Mouse (Mus musculus): Measurements from ENCODE around the gene Olfr60. TPM values are rescaled to one million over a fixed set of nuclear protein-coding genes. Genes with fewer than 3 reads are reported as not detected.

Gene Olfr60
- 0.36 and 1.6 TPM in 2 replicates for polyA plus RNA-seq (2012; rRNA removed)

GRCm38 (mm10) chr7:140361571-140361970, at the start of gene Olfr60:
TSS of gene Olfr60 (minus strand) at chr7:140361671.
- Histone ChIP-seq H3K27me3 (ENCODE audit: control insufficient read depth, insufficient read depth, low read length) (no peaks in the 10 kb centered on the region), H3K4me1 (ENCODE audit: control insufficient read depth, insufficient read depth, insufficient read length, low read length) (no peaks in the 10 kb centered on the region), H3K27ac (ENCODE audit: insufficient read depth, low read depth, low read length) (no peak within 1 kb of the TSS), H3K4me3 (ENCODE audit: low read depth, low read length) (no peak within 1 kb of the TSS), H3K36me3 (ENCODE audit: control insufficient read depth, insufficient read depth, low read length) (no peaks in the 10 kb centered on the region)
- WGBS: 67% methylated on average over 3 of the region's 3 CpGs
- no peak for TF ChIP-seq POLR2A (IDR thresholded peaks at IDR 0.05; ENCODE audit: low read depth, low read length)
- no peak for TF ChIP-seq CTCF (IDR thresholded peaks at IDR 0.05; ENCODE audit: extremely low read depth, insufficient read length, insufficient replicate concordance, low read depth, low read length)

DNA sequence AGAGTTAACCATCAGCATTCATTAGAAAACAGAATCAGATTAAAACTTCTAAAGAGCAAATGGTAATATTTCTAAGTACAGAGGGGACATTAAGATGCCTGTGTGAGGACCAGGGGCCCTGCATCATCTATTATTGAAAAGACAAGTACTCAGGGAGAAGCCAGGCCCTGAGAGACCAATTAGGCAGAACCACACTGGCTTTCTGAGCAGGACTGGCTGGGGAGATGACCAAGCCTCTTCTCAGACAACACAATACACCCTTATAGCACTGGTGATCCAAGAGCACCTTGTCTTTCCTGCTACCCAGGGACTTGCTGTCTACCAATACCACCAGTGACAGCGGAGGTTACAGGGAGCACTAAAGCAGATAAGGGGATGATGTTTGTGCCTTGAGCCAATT, 41.3 kb upstream of the Olfr60 start, which contains the start of gene Olfr531:
Olfr531 (minus strand) TSS at position 101 of the 400 bp plus-strand sequence.
- 76% methylated on average over 1 of the region's 1 CpGs for WGBS
- H3K36me3 ChIP-seq (ENCODE audit: control insufficient read depth, insufficient read depth, low read length): no peaks in the 10 kb centered on the region
- no peaks in the 10 kb centered on the region for H3K4me1 ChIP-seq (ENCODE audit: control insufficient read depth, insufficient read depth, insufficient read length, low read length)
- no peak for TF ChIP-seq POLR2A (IDR thresholded peaks at IDR 0.05; ENCODE audit: low read depth, low read length)
- H3K4me3 ChIP-seq (ENCODE audit: low read depth, low read length): no peak within 1 kb of the TSS
- no peak within 1 kb of the TSS for H3K27ac ChIP-seq (ENCODE audit: insufficient read depth, low read depth, low read length)
- H3K27me3 ChIP-seq (ENCODE audit: control insufficient read depth, insufficient read depth, low read length): no peaks in the 10 kb centered on the region

GRCm38 (mm10) chr7:140376911-140377310, 15.4 kb upstream of the Olfr60 start:
- Histone ChIP-seq H3K4me1 (ENCODE audit: control insufficient read depth, insufficient read depth, insufficient read length, low read length) (no peaks in the 10 kb centered on the region), H3K27ac (ENCODE audit: insufficient read depth, low read depth, low read length) (peak overlapping the region; percentile 53; the same call in 1 of the 2 replicates), H3K36me3 (ENCODE audit: control insufficient read depth, insufficient read depth, low read length) (no peaks in the 10 kb centered on the region), H3K4me3 (ENCODE audit: low read depth, low read length) (no peak overlapping the region), H3K27me3 (ENCODE audit: control insufficient read depth, insufficient read depth, low read length) (no peaks in the 10 kb centered on the region)
- 90% methylated on average over 2 of the region's 2 CpGs for WGBS
- no peak for TF ChIP-seq CTCF (IDR thresholded peaks at IDR 0.05; ENCODE audit: extremely low read depth, insufficient read length, insufficient replicate concordance, low read depth, low read length)
- TF ChIP-seq POLR2A (IDR thresholded peaks at IDR 0.05; ENCODE audit: low read depth, low read length): no peak

DNA sequence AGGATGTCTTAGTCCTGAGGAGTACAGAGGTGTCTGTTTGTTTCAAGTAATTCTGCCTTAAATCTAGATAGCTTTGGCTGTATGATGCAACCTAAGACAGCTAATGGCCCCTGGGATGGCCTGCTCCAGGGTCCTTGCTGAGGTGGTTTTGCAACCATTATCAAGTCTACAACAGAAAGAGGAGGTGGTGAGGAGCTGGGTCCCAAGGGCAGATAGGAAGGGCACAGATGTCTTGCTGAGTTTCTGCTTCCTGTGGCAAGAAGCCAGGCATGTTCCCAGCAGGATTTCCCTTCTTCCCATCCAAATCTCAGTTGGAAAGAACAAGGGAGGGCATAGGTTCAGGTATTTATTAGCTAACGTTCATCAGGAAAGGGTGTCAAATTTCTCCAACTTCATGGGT, 14.8 kb upstream of the Olfr60 start, which contains the start of gene Olfr530:
Olfr530 (minus strand) TSS at position 101 of the 400 bp plus-strand sequence.
- WGBS: 22% methylated on average over 1 of the region's 1 CpGs

GRCm38 (mm10) chr7:140374300-140374699, 12.8 kb upstream of the Olfr60 start:
- WGBS: 65% methylated on average over 4 of the region's 4 CpGs
- H3K27me3 ChIP-seq (ENCODE audit: control insufficient read depth, insufficient read depth, low read length): no peaks in the 10 kb centered on the region
- H3K4me3 ChIP-seq (ENCODE audit: low read depth, low read length): no peak overlapping the region
- no peak overlapping the region; the same call in 1 of the 2 replicates for H3K27ac ChIP-seq (ENCODE audit: insufficient read depth, low read depth, low read length)
- no peaks in the 10 kb centered on the region for H3K4me1 ChIP-seq (ENCODE audit: control insufficient read depth, insufficient read depth, insufficient read length, low read length)
- H3K36me3 ChIP-seq (ENCODE audit: control insufficient read depth, insufficient read depth, low read length): no peaks in the 10 kb centered on the region
- TF ChIP-seq POLR2A (IDR thresholded peaks at IDR 0.05; ENCODE audit: low read depth, low read length) (no peak), CTCF (IDR thresholded peaks at IDR 0.05; ENCODE audit: extremely low read depth, insufficient read length, insufficient replicate concordance, low read depth, low read length) (no peak)

More for the DNA sequence above, 14.8 kb upstream of the Olfr60 start, which contains the start of gene Olfr530:
- no peaks in the 10 kb centered on the region for H3K27me3 ChIP-seq (ENCODE audit: control insufficient read depth, insufficient read depth, low read length)
- H3K4me1 ChIP-seq (ENCODE audit: control insufficient read depth, insufficient read depth, insufficient read length, low read length): no peaks in the 10 kb centered on the region
- H3K27ac ChIP-seq (ENCODE audit: insufficient read depth, low read depth, low read length): peak within 1 kb of the TSS; percentile 53; the same call in 1 of the 2 replicates
- TF ChIP-seq POLR2A (IDR thresholded peaks at IDR 0.05; ENCODE audit: low read depth, low read length) (no peak), CTCF (IDR thresholded peaks at IDR 0.05; ENCODE audit: extremely low read depth, insufficient read length, insufficient replicate concordance, low read depth, low read length) (no peak)
- no peaks in the 10 kb centered on the region for H3K36me3 ChIP-seq (ENCODE audit: control insufficient read depth, insufficient read depth, low read length)
- no peak within 1 kb of the TSS for H3K4me3 ChIP-seq (ENCODE audit: low read depth, low read length)

DNA sequence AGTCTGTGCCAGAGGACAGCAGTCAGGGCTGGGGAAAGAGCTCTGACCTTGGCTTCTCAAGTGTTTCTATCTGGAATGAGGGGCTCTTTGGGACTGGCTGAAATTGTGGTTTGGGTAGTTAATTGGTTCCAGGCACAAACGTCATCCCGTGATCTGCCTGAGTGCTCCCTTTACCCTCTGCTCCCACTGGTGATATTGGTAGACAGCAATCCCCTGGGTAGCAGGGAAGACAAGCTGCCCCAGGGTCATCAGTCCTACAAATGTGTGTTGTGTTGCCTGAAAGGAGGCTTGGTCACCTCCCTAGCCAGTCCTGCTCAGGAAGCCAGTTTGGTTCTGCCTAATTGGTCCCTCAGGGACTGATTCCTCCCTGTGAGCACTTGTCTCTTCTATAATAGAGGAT, 27.8 kb downstream of the Olfr60 start, which contains the start of gene Olfr527:
Olfr527 (plus strand) TSS at position 301 of the 400 bp plus-strand sequence.
- 93% methylated on average over 2 of the region's 2 CpGs for WGBS
- Histone ChIP-seq H3K4me3 (ENCODE audit: low read depth, low read length) (no peak within 1 kb of the TSS), H3K4me1 (ENCODE audit: control insufficient read depth, insufficient read depth, insufficient read length, low read length) (no peaks in the 10 kb centered on the region), H3K27me3 (ENCODE audit: control insufficient read depth, insufficient read depth, low read length) (no peaks in the 10 kb centered on the region), H3K27ac (ENCODE audit: insufficient read depth, low read depth, low read length) (no peak within 1 kb of the TSS), H3K36me3 (ENCODE audit: control insufficient read depth, insufficient read depth, low read length) (no peaks in the 10 kb centered on the region)
- TF ChIP-seq CTCF (IDR thresholded peaks at IDR 0.05; ENCODE audit: extremely low read depth, insufficient read length, insufficient replicate concordance, low read depth, low read length) (no peak), POLR2A (IDR thresholded peaks at IDR 0.05; ENCODE audit: low read depth, low read length) (no peak)

GRCm38 (mm10) chr7:140329766-140330304, 31.6 kb downstream of the Olfr60 start:
- TF ChIP-seq CTCF (IDR thresholded peaks at IDR 0.05; ENCODE audit: extremely low read depth, insufficient read length, insufficient replicate concordance, low read depth, low read length) (no peak), POLR2A (IDR thresholded peaks at IDR 0.05; ENCODE audit: low read depth, low read length) (no peak)
- 28% methylated on average over 1 of the region's 1 CpGs for WGBS
- Histone ChIP-seq H3K27me3 (ENCODE audit: control insufficient read depth, insufficient read depth, low read length) (no peaks in the 10 kb centered on the region), H3K27ac (ENCODE audit: insufficient read depth, low read depth, low read length) (no peak overlapping the region), H3K36me3 (ENCODE audit: control insufficient read depth, insufficient read depth, low read length) (no peaks in the 10 kb centered on the region), H3K4me1 (ENCODE audit: control insufficient read depth, insufficient read depth, insufficient read length, low read length) (no peaks in the 10 kb centered on the region), H3K4me3 (ENCODE audit: low read depth, low read length) (no peak overlapping the region)

All from small intestine, adult 2 months (tissue).